Mouse (Mus musculus) adrenal gland, adult 2 months (tissue): ENCODE measurements around the gene Aff4. TPM values are rescaled to one million over a fixed set of nuclear protein-coding genes. Genes with fewer than 3 reads are reported as not detected.
"Not testable (repeated sequence)": the region's sequence is repeated elsewhere in the genome, so short reads cannot be mapped to it uniquely, and the experiment has no call there.

ENCODE experiments used
- DNase-seq: peaks from one replicate; pipeline ENCODE4 v3.0.0; 2021
- polyA plus RNA-seq: library from polyadenylated mRNA; depleted of rRNA; stranded (reverse); fragments of >200 nt; gene quantifications from 2 replicates; pipeline ENCODE4 v1.2.3, GENCODE M21; 2012
- total RNA-seq, 2 experiments: library from RNA; stranded (reverse); gene quantifications; 2 replicates each; pipeline ENCODE4 v1.2.3; 2021

Aff4 gene
- total and polyA plus RNA-seq, 3 experiments = 8.7 to 306 (median 145) TPM

GRCm38 (mm10) chr11:53337684-53338083, 12.9 kb upstream of the Aff4 start:
- no peak for DNase-seq

- not testable (repeated sequence) for DNase-seq
Measured at GRCm38 (mm10) chr11:53341019-53341418, 9.6 kb upstream of the Aff4 start.

DNA sequence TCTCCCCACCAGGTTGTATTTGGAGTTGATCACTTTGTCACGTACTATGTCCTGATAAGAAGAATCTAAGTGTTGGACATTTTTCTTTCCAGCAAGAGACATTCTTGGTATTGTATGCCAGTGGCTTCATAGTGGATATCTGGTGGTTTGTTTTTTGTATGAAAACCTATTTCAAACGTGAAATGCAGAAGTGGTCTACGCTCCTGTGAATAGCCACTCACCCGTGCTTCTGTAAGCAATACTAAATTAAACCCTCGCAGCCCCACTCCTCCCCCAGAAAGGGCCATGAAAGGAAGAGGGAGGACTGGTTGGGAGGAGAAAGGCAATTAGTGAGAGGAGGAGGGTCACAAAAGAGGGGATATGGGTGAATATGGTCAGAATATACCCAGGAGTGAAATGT, 7.9 kb upstream of the Aff4 start:
- no peak for DNase-seq

DNA sequence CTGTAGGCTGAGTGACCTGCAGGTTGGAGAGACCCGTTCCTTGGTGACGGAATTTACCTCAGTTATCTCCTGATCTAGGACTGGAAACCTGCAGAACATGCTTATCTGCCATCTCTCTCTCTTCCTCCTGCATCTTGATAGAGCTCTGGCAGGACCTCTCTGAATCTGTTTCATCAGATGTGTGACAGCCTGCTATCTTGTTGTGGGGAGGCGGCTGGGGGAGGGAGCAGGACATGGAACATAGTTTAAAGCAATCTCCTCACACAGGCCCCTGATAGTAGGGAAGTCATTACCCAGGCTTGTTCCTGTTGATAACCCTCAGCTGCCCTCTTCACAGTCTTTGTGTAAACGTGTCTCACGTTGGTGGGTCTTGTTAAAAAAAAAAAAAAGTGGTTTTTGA, 5.3 kb upstream of the Aff4 start:
- no peak for DNase-seq

GRCm38 (mm10) chr11:53345738-53346137, 4.9 kb upstream of the Aff4 start:
- no peak for DNase-seq

DNA sequence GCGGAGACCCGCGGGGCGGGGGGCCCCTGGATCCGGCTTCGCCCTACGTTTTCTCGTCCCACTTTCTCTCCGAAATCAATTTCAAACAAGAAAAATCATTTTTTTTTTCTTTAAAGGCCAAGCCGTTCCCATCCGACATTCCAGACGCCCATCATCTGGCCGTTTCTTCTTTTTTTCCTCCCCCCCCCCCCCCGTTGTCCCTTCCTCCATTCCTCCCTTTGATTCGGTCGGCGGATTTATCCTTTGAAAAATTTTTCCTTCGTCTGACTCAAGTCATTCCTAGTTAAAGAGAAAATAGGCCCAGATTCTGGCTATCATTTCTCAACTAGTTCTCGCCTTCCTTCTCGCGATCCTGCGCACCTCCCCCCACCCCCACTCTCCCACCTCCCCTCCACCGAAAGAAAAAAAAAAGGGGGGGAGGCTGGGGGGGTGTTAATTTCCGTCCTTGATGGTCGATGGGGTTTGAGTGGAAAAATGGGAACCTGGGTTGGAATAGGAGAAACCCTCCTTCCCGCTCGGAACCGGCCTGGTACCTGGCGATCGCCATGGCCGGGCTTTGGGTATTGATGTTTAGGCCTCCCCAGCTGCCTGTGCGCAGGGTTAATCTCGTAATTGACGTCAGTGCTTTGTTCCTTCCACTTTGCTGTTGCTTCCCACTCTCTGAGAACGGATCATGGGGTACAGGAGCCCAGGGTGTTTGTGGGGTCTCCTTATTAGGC, 750 bp downstream of the Aff4 start:
- DNase-seq = peak; percentile 77

DNA sequence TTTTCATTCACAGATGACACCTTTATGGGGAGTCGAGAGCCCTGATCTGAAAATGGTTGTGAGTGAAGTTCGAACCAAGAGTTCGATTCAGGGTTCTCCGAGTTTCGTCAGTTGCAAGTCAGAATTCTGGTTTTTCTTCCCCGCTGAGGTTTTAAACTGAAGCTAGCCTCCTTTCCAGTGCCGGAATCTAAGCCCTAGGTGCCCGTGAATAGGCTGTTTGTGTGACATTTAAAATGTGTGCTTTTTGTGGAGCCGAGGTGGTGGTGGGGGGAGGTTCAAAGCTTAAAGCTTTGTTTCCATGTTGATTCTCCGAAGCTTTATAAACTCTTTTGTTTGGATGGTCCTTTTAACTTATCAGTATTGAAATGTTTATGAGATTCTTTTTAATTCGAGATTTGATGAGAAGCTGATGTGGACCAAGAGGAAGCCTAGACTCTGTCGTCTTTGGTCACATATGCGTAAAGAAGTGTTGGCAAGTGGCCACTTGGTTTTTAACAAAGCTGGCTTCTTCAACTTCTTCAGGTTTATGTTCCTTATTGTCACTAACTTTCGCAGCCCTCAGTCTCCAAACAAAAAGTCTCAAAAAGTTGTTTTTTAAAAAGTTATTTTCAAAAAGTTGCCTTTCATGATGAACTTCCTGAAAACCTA, 1.4 kb downstream of the Aff4 start:
- DNase-seq = peak; percentile 15

DNA sequence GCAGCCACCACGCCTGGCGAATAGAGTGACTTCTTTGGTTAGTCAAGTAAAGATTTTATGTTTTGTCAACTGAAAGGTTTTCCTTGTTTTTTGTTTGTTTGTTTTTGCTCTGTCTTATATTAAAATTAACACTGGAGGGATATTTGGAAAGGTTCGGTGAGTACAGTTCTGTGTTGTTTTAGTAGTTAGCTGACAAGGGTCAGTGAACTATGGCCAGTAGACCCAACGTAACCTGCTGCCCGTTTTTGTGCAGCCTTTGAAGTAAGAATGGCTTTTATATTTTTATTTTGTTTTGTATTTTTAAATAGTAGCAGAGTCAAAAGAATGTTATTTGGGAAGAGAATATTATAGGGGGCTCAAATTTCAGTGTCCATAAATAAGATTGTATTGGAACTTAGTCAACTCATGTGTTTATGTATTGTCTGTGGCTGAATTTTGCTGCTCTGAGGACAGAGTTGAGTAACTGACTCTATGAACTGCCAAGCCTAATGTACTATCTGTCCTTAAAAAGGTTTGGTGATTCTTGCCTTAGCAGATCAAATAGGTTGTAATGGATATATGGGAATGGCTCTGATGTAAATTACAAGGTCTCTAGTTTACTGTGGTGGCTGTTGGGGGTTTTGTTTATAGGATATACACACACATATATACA, 8.0 kb downstream of the Aff4 start:
- no peak for DNase-seq

- DNase-seq = no peak
Measured at GRCm38 (mm10) chr11:53367032-53367431, 16.4 kb downstream of the Aff4 start.

- DNase-seq = no peak
Measured at GRCm38 (mm10) chr11:53378918-53379317, 28.3 kb downstream of the Aff4 start.

- DNase-seq = no peak
Measured at GRCm38 (mm10) chr11:53383758-53384428, 33.3 kb downstream of the Aff4 start.

DNA sequence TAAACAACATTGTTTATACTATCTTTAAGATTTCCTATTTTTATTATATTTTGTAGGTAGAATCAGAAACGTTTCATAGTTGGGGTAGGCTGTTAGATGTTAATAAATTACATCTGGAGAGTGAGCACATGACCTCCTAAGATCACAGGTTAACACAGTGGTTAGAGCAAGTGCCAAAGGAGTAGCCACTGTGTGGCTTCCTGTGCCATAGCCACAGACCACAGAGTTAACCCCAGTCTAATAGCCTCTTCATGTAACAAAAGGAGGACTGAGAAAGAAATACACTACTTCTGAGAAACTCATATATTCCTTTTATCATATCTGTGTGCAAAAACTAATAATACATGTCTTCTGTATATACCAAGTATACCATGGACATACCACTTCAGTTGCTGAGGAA, 43.2 kb downstream of the Aff4 start:
- DNase-seq = no peak

GRCm38 (mm10) chr11:53403638-53404037, 53.0 kb downstream of the Aff4 start:
- DNase-seq = no peak

- no peak for DNase-seq
Measured at GRCm38 (mm10) chr11:53411738-53412137, 61.1 kb downstream of the Aff4 start.

- DNase-seq = no peak
Measured at GRCm38 (mm10) chr11:53413871-53414270, 63.2 kb downstream of the Aff4 start.

DNA sequence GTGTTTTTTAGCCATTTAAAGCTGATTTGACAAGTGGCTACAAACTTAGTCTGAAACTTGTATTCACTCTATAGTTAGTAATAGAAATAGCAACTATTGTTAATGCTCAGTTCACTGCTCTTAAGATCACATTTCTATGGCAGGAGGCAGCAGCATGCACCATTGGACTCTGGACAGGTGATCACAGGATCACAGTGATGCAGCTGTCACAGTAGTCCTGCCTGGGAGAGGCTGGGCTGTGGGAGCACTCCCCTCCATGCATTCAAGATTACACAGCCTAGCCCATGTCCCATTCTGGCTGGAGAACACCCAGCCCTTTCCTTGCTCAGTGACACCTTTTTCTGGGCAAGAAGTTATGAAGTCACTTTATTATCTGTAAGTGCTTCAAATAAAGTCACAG, 67.4 kb downstream of the Aff4 start:
- DNase-seq = no peak

DNA sequence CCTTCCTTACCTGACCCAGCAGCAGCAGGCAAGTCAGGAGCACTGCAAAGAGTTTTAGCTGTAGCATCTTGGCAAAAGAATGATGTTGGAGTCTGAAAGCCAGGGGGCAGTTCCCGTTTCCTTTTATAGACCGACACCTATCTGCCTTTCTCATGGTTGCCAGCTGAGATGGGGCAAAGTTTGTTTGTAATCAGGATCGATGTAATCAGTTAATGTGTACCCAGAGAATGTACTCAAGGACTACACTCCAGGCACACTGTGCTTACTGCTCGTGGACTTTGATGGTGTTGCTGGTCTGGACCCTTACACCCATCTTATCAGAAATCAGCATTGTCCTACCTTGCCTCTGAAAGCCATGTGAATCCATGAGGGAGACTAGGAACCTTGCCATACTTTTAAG, 72.4 kb downstream of the Aff4 start, which contains the start of gene Leap2:
Leap2 (minus strand) TSS at position 135 of the 400 bp plus-strand sequence.
- DNase-seq = no peak

GRCm38 (mm10) chr11:53424826-53425225, 74.2 kb downstream of the Aff4 start:
- DNase-seq = peak; percentile 53

DNA sequence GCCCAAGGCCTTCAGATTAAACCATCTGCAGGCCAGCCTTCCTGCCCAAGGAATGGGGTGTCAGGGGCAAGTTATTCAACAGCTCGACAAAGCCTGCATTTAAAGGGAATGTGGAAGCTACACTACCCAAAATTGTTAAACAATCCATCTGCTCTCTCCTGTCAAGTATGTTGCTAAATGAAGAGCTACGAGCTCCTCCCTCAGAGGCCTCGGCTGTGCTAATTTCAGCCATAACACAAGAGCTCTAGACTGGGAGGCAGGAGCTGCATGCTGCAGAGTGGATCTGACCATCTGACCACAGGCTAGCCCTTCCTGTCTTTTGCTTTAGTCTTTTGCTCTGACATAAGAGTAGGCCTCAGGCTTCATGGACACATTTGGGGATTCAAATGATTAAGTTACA, 74.6 kb downstream of the Aff4 start:
- no peak for DNase-seq

- DNase-seq = no peak
Measured at GRCm38 (mm10) chr11:53425711-53426255, 75.2 kb downstream of the Aff4 start.

GRCm38 (mm10) chr11:53426914-53427313, 76.3 kb downstream of the Aff4 start:
- DNase-seq = not testable (repeated sequence)

GRCm38 (mm10) chr11:53427993-53428715, 77.5 kb downstream of the Aff4 start:
- DNase-seq = no peak
